Mouse (Mus musculus) limb, embryonic 12.5 days (tissue): ENCODE data around the gene Shc3. TPM values are rescaled to one million over a fixed set of nuclear protein-coding genes. Genes with fewer than 3 reads are reported as not detected.

ENCODE experiments used
- ATAC-seq: fragments of 200-750 bp; cut with Nextera tagmentation; 2 replicates; pipeline ENCODE4 v1.8.0; 2017; ENCODE audit warnings: low read depth, moderate TSS enrichment; ENCODE audit not compliant: insufficient number of reproducible peaks, insufficient read depth, low FRiP score, low TSS enrichment
- H3K27ac ChIP-seq: fragments of 300-500 bp; sonication (generic); 2 replicates; pipeline ENCODE4 v1.5.1; 2016; ENCODE audit warnings: mild to moderate bottlenecking, moderate library complexity
- H3K27me3 ChIP-seq: fragments of 300-500 bp; sonication (generic); 2 replicates; pipeline ENCODE4 v1.6.1; 2016; ENCODE audit warnings: mild to moderate bottlenecking, moderate library complexity
- H3K36me3 ChIP-seq: fragments of 300-500 bp; sonication (generic); 2 replicates; pipeline ENCODE4 v1.6.1; 2016; ENCODE audit warnings: mild to moderate bottlenecking, moderate library complexity
- H3K4me1 ChIP-seq: fragments of 300-500 bp; sonication (generic); replicated peaks from 2 replicates; pipeline ENCODE4 v1.6.1; 2016
- H3K4me2 ChIP-seq: fragments of 300-500 bp; sonication (generic); 2 replicates; pipeline ENCODE4 v1.6.1; 2016; ENCODE audit warnings: mild to moderate bottlenecking, moderate library complexity
- H3K4me3 ChIP-seq: fragments of 300-500 bp; sonication (generic); replicated peaks from 2 replicates; pipeline ENCODE4 v1.5.1; 2016; ENCODE audit warnings: mild to moderate bottlenecking
- H3K9ac ChIP-seq: fragments of 300-500 bp; sonication (generic); replicated peaks from 2 replicates; pipeline ENCODE4 v1.6.1; 2016; ENCODE audit warnings: mild to moderate bottlenecking, moderate library complexity
- H3K9me3 ChIP-seq: fragments of 300-500 bp; sonication (generic); 2 replicates; pipeline ENCODE4 v1.6.1; 2016; ENCODE audit warnings: mild to moderate bottlenecking, moderate library complexity
- WGBS: fragments of 180-500 bp; shearing (Covaris S2); methylation state at CpG from one replicate; pipeline ENCODE4 v1.1.7; 2016; 5-methylcytosine and 5-hydroxymethylcytosine counted together
- polyA plus RNA-seq: library from polyadenylated mRNA; unstranded; fragments of >200 nt; fragmentation: Nextera tagmentation; extraction: Ambion mirVana; gene quantifications from 2 replicates; pipeline ENCODE4 v1.2.1, GENCODE M21; 2016

Gene Shc3
- polyA plus RNA-seq, 1 experiment from 2014 or later, result 0.31 TPM

GRCm38 (mm10) chr13:51416727-51417126 lies 152.5 kb downstream of the Shc3 start:
- 91% methylated on average over 11 of the region's 11 CpGs for WGBS
- no peak for ATAC-seq
- Histone ChIP-seq H3K4me1 (peaks cover 51% of the 10 kb centered on the region), H3K27ac (peak overlapping the region; percentile 69), H3K4me3 (no peak overlapping the region), H3K27me3 (no peaks in the 10 kb centered on the region), H3K36me3 (peaks cover 82% of the 10 kb centered on the region), H3K9me3 (peaks cover 13% of the 10 kb centered on the region), H3K4me2 (no peak overlapping the region), H3K9ac (no peak overlapping the region)

- Histone ChIP-seq H3K4me3 (no peak overlapping the region), H3K9ac (no peak overlapping the region), H3K27me3 (no peaks in the 10 kb centered on the region), H3K4me1 (peaks cover 70% of the 10 kb centered on the region), H3K36me3 (peaks cover 51% of the 10 kb centered on the region), H3K4me2 (peak overlapping the region; percentile 77), H3K27ac (peak overlapping the region; percentile 88; the same call in 1 of the 2 replicates), H3K9me3 (peaks cover 13% of the 10 kb centered on the region)
- no peak for ATAC-seq
- WGBS, result 65% methylated on average over 3 of the region's 3 CpGs
These were observed 155.8 kb downstream of the Shc3 start for GRCm38 (mm10) chr13:51413461-51413860.

GRCm38 (mm10) chr13:51411696-51412430 lies 157.4 kb downstream of the Shc3 start:
- H3K4me1 ChIP-seq, result peaks cover 68% of the 10 kb centered on the region
- WGBS, result 9% methylated on average over 12 of the region's 12 CpGs
- peak overlapping the region; percentile 88 for H3K27ac ChIP-seq
- H3K4me2 ChIP-seq, result peak overlapping the region; percentile 77
- no peak for ATAC-seq
- peak overlapping the region; percentile 85 for H3K9ac ChIP-seq
- H3K27me3 ChIP-seq, result no peaks in the 10 kb centered on the region
- H3K36me3 ChIP-seq, result peaks cover 40% of the 10 kb centered on the region
- peak overlapping the region; percentile 59 for H3K4me3 ChIP-seq
- peaks cover 13% of the 10 kb centered on the region for H3K9me3 ChIP-seq

- peak overlapping the region; percentile 59 for H3K4me3 ChIP-seq
- 32% methylated on average over 9 of the region's 9 CpGs for WGBS
- H3K9me3 ChIP-seq, result peaks cover 13% of the 10 kb centered on the region
- H3K27ac ChIP-seq, result peak overlapping the region; percentile 88
- peak overlapping the region; percentile 85 for H3K9ac ChIP-seq
- ATAC-seq, result no peak
- H3K36me3 ChIP-seq, result peaks cover 33% of the 10 kb centered on the region
- H3K4me2 ChIP-seq, result peak overlapping the region; percentile 77
- peaks cover 64% of the 10 kb centered on the region for H3K4me1 ChIP-seq
- H3K27me3 ChIP-seq, result no peaks in the 10 kb centered on the region
These were observed 158.0 kb downstream of the Shc3 start for GRCm38 (mm10) chr13:51411243-51411642.

- WGBS, result 41% methylated on average over 6 of the region's 6 CpGs
- H3K9ac ChIP-seq, result peak overlapping the region; percentile 85
- H3K4me2 ChIP-seq, result peak overlapping the region; percentile 77
- H3K36me3 ChIP-seq, result peaks cover 21% of the 10 kb centered on the region
- no peak for ATAC-seq
- H3K27ac ChIP-seq, result peak overlapping the region; percentile 88
- peak overlapping the region; percentile 59 for H3K4me3 ChIP-seq
- H3K9me3 ChIP-seq, result peaks cover 8% of the 10 kb centered on the region
- H3K27me3 ChIP-seq, result no peaks in the 10 kb centered on the region
- peaks cover 63% of the 10 kb centered on the region for H3K4me1 ChIP-seq
These were observed 159.2 kb downstream of the Shc3 start for GRCm38 (mm10) chr13:51409936-51410481.

GRCm38 (mm10) chr13:51408519-51409001 lies 160.7 kb downstream of the Shc3 start, which contains the start of gene S1pr3:
Gene S1pr3 (plus strand): TSS chr13:51408639.
- WGBS, result under 1% methylated on average over 33 of the region's 33 CpGs

GRCm38 (mm10) chr13:51407541-51408217 lies 161.5 kb downstream of the Shc3 start:
- peak overlapping the region; percentile 85 for H3K9ac ChIP-seq
- H3K27ac ChIP-seq, result peak overlapping the region; percentile 88
- WGBS, result 20% methylated on average over 13 of the region's 13 CpGs
- peak overlapping the region; percentile 77 for H3K4me2 ChIP-seq
- peak overlapping the region; percentile 59 for H3K4me3 ChIP-seq
- peaks cover 48% of the 10 kb centered on the region for H3K4me1 ChIP-seq
- H3K36me3 ChIP-seq, result no peaks in the 10 kb centered on the region
- no peaks in the 10 kb centered on the region for H3K9me3 ChIP-seq
- no peak for ATAC-seq
- no peaks in the 10 kb centered on the region for H3K27me3 ChIP-seq

More at GRCm38 (mm10) chr13:51408519-51409001, 160.7 kb downstream of the Shc3 start, which contains the start of gene S1pr3:
- no peaks in the 10 kb centered on the region for H3K27me3 ChIP-seq
- no peaks in the 10 kb centered on the region for H3K9me3 ChIP-seq
- ATAC-seq, result peak; percentile 85
- H3K4me1 ChIP-seq, result peaks cover 57% of the 10 kb centered on the region
- peak within 1 kb of the TSS; percentile 88 for H3K27ac ChIP-seq
- H3K4me2 ChIP-seq, result peak within 1 kb of the TSS; percentile 77
- peak within 1 kb of the TSS; percentile 59 for H3K4me3 ChIP-seq
- peaks cover 7% of the 10 kb centered on the region; the same call in 1 of the 2 replicates for H3K36me3 ChIP-seq
- peak within 1 kb of the TSS; percentile 85 for H3K9ac ChIP-seq

- H3K4me2 ChIP-seq, result no peak overlapping the region
These were observed 163.4 kb downstream of the Shc3 start for GRCm38 (mm10) chr13:51405731-51406320.

GRCm38 (mm10) chr13:51404566-51404965 lies 164.7 kb downstream of the Shc3 start:
- no peaks in the 10 kb centered on the region for H3K36me3 ChIP-seq
- peaks cover 29% of the 10 kb centered on the region for H3K4me1 ChIP-seq
- no peaks in the 10 kb centered on the region for H3K9me3 ChIP-seq
- H3K4me2 ChIP-seq, result no peak overlapping the region
- no peaks in the 10 kb centered on the region for H3K27me3 ChIP-seq
- no peak for ATAC-seq
- WGBS, result 89% methylated on average over 4 of the region's 4 CpGs
- H3K27ac ChIP-seq, result no peak overlapping the region
- no peak overlapping the region for H3K4me3 ChIP-seq
- H3K9ac ChIP-seq, result no peak overlapping the region

More at GRCm38 (mm10) chr13:51405731-51406320, 163.4 kb downstream of the Shc3 start:
- Histone ChIP-seq H3K4me1 (peaks cover 35% of the 10 kb centered on the region), H3K4me3 (no peak overlapping the region), H3K9me3 (no peaks in the 10 kb centered on the region), H3K27me3 (no peaks in the 10 kb centered on the region), H3K27ac (no peak overlapping the region), H3K36me3 (no peaks in the 10 kb centered on the region), H3K9ac (no peak overlapping the region)
- ATAC-seq, result no peak
- 87% methylated on average over 13 of the region's 13 CpGs for WGBS

GRCm38 (mm10) chr13:51400736-51401501 lies 168.3 kb downstream of the Shc3 start:
- peak overlapping the region; percentile 73 for H3K4me2 ChIP-seq
- 9% methylated on average over 20 of the region's 20 CpGs for WGBS
- H3K9ac ChIP-seq, result peak overlapping the region; percentile 40
- peak overlapping the region; percentile 60; the same call in 1 of the 2 replicates for H3K27ac ChIP-seq
- ATAC-seq, result peak; percentile 38; the same call in 1 of the 2 replicates
- H3K4me3 ChIP-seq, result peak overlapping the region; percentile 36
- no peaks in the 10 kb centered on the region for H3K27me3 ChIP-seq
- no peaks in the 10 kb centered on the region for H3K9me3 ChIP-seq
- no peaks in the 10 kb centered on the region for H3K36me3 ChIP-seq
- peaks cover 12% of the 10 kb centered on the region for H3K4me1 ChIP-seq
